Mouse (Mus musculus) heart, embryonic 16.5 days (tissue): ENCODE results near the gene Olfr99. TPM values are rescaled to one million over a fixed set of nuclear protein-coding genes. Genes with fewer than 3 reads are reported as not detected.
A peak's percentile ranks its signal among the peaks of the same experiment; 100 is the strongest.

Experiments used
- ATAC-seq: fragments of 200-750 bp; cut with Nextera tagmentation; replicated peaks from 2 replicates; pipeline ENCODE4 v1.8.0; 2017; ENCODE audit warnings: moderate number of reproducible peaks; ENCODE audit not compliant: insufficient read depth, low FRiP score; ENCODE audit errors: extremely low read depth
- H3K27ac ChIP-seq: fragments of 300-500 bp; sonication (generic); 2 replicates; pipeline ENCODE4 v1.5.1; 2014; ENCODE audit warnings: mild to moderate bottlenecking, low read length, control low read depth, moderate library complexity
- H3K27me3 ChIP-seq: fragments of 300-500 bp; sonication (generic); 2 replicates; pipeline ENCODE4 v1.6.1; 2014; ENCODE audit warnings: low read length, mixed read lengths; ENCODE audit not compliant: control insufficient read depth, insufficient read depth
- H3K36me3 ChIP-seq: fragments of 300-500 bp; sonication (generic); 2 replicates; pipeline ENCODE4 v1.6.1; 2014; ENCODE audit not compliant: control insufficient read depth, insufficient read depth
- H3K4me1 ChIP-seq: fragments of 300-500 bp; sonication (generic); 2 replicates; pipeline ENCODE4 v1.6.1; 2014; ENCODE audit warnings: low read length, mixed read lengths; ENCODE audit not compliant: control insufficient read depth, insufficient read depth
- H3K4me2 ChIP-seq: fragments of 300-500 bp; sonication (generic); 2 replicates; pipeline ENCODE4 v1.6.1; 2014; ENCODE audit warnings: low read depth, mild to moderate bottlenecking, control low read depth, low read length
- H3K4me3 ChIP-seq: fragments of 300-500 bp; sonication (generic); 2 replicates; pipeline ENCODE4 v1.5.1; 2014; ENCODE audit warnings: mild to moderate bottlenecking, control low read depth, low read length
- H3K9ac ChIP-seq: fragments of 300-500 bp; sonication (generic); 2 replicates; pipeline ENCODE4 v1.6.1; 2014; ENCODE audit warnings: low read length, control low read depth
- H3K9me3 ChIP-seq: fragments of 300-500 bp; sonication (generic); replicated peaks from 2 replicates; pipeline ENCODE4 v1.6.1; 2016; ENCODE audit warnings: low read length; ENCODE audit not compliant: control insufficient read depth
- WGBS: fragments of 180-500 bp; shearing (Covaris S2); extraction: QIAGEN DNeasy Blood & Tissue Kit; methylation state at CpG from one replicate; pipeline ENCODE4 v1.1.7; 2014; 5-methylcytosine and 5-hydroxymethylcytosine counted together
- polyA plus RNA-seq: library from polyadenylated mRNA; unstranded; fragments of >200 nt; fragmentation: Nextera tagmentation; extraction: Ambion mirVana; gene quantifications from 2 replicates; pipeline ENCODE4 v1.2.1, GENCODE M21; 2015

Olfr99 gene
- not detected in 2 replicates for polyA plus RNA-seq

DNA sequence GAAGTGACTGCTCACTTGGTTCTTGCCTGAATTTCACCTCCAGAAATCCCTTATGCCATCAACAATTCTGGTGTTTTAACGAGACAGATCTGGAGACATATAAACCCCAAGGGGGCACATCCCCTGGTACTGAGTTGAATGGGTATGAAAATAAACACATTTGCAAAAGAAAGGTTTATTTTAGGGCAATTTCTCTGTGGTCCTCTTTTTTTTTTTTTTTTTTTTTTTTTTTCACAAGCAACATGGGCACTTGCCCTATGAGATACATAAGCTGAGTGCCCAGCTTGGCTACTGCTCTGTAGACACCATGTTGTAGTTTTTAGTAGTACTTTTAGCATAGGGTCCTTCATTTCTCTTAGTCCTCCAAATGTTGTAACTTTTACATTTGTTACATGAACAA lies at the start of gene Olfr99:
Olfr99 (minus strand) TSS at position 101 of the 400 bp plus-strand sequence.
- Histone ChIP-seq H3K36me3 (no peaks in the 10 kb centered on the region), H3K4me1 (no peaks in the 10 kb centered on the region), H3K4me2 (no peak within 1 kb of the TSS), H3K9ac (no peak within 1 kb of the TSS), H3K27me3 (no peaks in the 10 kb centered on the region), H3K27ac (no peak within 1 kb of the TSS), H3K9me3 (no peaks in the 10 kb centered on the region), H3K4me3 (no peak within 1 kb of the TSS)
- 53% methylated on average over 1 of the region's 1 CpGs for WGBS
- no peak for ATAC-seq

DNA sequence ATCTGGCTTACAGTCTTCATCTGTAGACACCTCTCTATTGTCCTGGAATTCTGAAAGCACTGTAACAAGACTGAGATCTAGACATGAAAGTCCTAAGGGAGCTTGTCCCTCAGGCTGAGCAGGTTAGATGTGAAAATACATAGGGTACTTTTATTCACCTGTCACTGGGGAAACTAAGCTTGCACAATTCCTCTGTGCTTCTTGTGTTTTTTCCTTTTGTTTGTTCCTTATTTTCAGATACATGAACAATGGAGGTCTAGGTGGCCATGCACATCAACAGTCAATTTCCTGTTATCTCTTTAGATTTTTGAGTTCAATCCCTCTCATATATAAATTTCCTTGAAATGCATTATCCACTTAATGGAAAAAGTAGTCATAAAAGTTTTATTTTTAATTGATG lies 33.7 kb upstream of the Olfr99 start, which contains the start of gene Olfr102:
Olfr102 (minus strand) TSS at position 101 of the 400 bp plus-strand sequence.
- H3K4me3 ChIP-seq: no peak within 1 kb of the TSS
- no peak within 1 kb of the TSS for H3K4me2 ChIP-seq
- H3K36me3 ChIP-seq: no peaks in the 10 kb centered on the region
- H3K4me1 ChIP-seq: no peaks in the 10 kb centered on the region
- no peak within 1 kb of the TSS for H3K9ac ChIP-seq
- no peaks in the 10 kb centered on the region for H3K27me3 ChIP-seq
- no peak for ATAC-seq
- peaks cover 8% of the 10 kb centered on the region for H3K9me3 ChIP-seq
- no peak within 1 kb of the TSS for H3K27ac ChIP-seq

DNA sequence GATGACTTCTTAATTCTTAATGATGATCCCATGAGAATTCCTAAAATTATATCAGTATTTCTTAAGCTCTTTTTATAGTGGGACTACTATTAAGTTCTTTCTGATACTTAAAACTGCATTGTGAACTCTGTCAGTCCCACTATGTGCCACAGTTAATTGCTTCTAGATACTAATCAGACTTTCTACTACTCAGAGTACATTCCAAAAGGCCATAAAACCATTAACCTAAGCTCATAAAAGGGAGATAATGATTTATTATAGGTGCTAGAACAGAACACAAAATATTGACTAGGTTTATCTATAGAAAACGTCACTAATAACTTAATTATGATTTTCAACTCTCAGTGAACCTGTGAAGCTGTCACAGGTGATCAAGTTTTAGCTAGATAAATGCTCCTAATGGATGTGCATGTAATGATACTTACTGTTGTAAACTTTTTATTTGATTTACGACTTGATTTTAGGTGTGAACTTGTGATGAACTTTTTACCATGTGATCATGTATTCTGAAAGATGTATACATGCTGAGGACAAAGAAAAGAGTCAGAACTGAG lies 27.0 kb upstream of the Olfr99 start:
- ATAC-seq: no peak
- H3K36me3 ChIP-seq: no peaks in the 10 kb centered on the region
- H3K27me3 ChIP-seq: no peaks in the 10 kb centered on the region
- no peak overlapping the region for H3K4me2 ChIP-seq
- H3K4me3 ChIP-seq: no peak overlapping the region
- H3K4me1 ChIP-seq: no peaks in the 10 kb centered on the region
- no peak overlapping the region for H3K27ac ChIP-seq
- WGBS: 36% methylated on average over 2 of the region's 2 CpGs
- H3K9me3 ChIP-seq: no peaks in the 10 kb centered on the region
- H3K9ac ChIP-seq: no peak overlapping the region

DNA sequence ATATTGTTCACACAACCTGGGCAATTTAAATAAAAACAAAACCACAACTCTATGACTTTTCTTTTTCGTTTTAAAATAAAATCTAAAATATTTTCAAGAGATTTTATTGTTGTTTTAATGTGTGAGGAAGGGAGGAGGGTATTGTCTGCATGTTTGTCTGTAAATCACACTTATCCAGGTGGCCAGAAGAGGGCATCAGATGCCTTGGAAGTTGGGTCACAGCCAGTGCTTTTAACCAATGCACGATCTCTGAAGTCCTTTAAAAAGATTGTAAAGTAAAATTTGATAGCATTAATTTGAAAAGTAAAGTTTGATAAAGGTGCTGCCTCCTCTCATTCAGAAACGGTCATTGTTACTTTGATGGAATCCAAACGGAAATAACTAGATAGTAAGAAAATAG lies 25.2 kb upstream of the Olfr99 start:
- H3K27ac ChIP-seq: no peak overlapping the region
- H3K9ac ChIP-seq: no peak overlapping the region
- H3K27me3 ChIP-seq: no peaks in the 10 kb centered on the region
- H3K4me2 ChIP-seq: no peak overlapping the region
- WGBS: 34% methylated on average over 4 of the region's 4 CpGs
- H3K4me3 ChIP-seq: no peak overlapping the region
- no peaks in the 10 kb centered on the region for H3K9me3 ChIP-seq
- no peaks in the 10 kb centered on the region for H3K4me1 ChIP-seq
- ATAC-seq: no peak
- H3K36me3 ChIP-seq: no peaks in the 10 kb centered on the region

DNA sequence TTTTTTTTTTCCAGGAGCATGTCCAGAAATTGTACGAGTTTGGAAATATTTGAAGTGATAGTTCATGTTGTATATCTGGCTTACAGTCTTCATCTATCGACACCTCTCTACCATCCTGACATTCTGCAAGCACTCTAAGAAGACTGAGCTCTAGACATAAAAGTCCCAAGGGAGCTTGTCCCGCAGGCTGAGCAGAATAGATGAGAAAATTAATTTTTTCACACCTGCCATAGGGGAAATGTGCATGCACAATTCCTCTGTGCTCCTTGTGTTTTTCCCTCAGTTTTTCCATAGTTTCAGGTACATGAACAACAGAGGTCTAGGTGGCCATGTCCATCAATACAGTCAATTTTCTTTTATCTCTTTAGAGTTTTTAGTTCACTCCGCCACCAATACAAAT lies 21.0 kb upstream of the Olfr99 start, which contains the start of gene Olfr101:
Olfr101 (minus strand) TSS at position 101 of the 400 bp plus-strand sequence.
- no peaks in the 10 kb centered on the region for H3K9me3 ChIP-seq
- no peak within 1 kb of the TSS for H3K4me3 ChIP-seq
- H3K36me3 ChIP-seq: no peaks in the 10 kb centered on the region
- no peaks in the 10 kb centered on the region for H3K27me3 ChIP-seq
- ATAC-seq: no peak
- H3K9ac ChIP-seq: no peak within 1 kb of the TSS
- no peaks in the 10 kb centered on the region for H3K4me1 ChIP-seq
- WGBS: 66% methylated on average over 4 of the region's 4 CpGs
- no peak within 1 kb of the TSS for H3K27ac ChIP-seq
- no peak within 1 kb of the TSS for H3K4me2 ChIP-seq

DNA sequence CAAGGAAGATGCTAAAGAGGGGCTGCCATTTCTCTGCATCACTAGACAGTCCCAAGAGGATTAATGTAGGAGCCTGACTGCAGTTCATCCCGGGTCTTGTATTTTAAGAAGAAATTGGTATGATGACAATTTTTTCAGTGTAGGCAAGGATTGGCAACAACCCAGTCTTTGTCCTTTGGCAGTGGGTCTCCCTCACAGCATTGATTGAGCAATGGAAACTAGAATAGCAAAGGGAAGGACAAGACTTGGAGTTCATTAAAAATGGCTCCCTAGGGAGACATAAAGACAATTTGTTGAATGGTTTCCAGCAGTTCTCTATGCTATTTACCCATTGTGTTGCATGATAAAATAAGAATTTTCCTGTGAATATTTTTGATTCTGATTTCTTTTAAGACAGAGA lies 2.9 kb downstream of the Olfr99 start:
- Histone ChIP-seq H3K4me1 (no peaks in the 10 kb centered on the region), H3K4me3 (no peak overlapping the region), H3K36me3 (no peaks in the 10 kb centered on the region), H3K9ac (no peak overlapping the region), H3K9me3 (no peaks in the 10 kb centered on the region), H3K27ac (no peak overlapping the region), H3K27me3 (no peaks in the 10 kb centered on the region), H3K4me2 (no peak overlapping the region)
- 70% methylated on average over 1 of the region's 1 CpGs for WGBS
- ATAC-seq: no peak

DNA sequence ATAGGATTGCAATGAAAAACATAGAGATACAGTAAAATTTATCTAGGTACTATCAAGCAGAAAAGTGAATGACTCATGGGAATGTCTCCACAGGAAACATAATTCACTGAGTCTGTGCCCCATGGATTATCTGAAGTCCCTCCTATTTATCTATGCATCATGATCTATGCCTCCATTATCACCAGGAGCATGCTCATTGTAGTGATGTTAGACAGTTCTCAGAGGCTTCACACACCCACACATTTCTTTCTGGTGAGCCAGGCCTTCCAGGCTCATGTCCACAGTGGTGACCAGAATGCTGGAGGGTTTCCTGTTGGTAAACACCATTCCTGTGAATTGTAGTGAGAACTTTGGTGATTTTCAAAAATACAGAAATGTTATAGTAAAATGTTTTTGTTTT lies 6.7 kb downstream of the Olfr99 start:
- no peak for ATAC-seq
- no peaks in the 10 kb centered on the region for H3K9me3 ChIP-seq
- H3K27me3 ChIP-seq: no peaks in the 10 kb centered on the region
- H3K27ac ChIP-seq: no peak overlapping the region
- H3K4me3 ChIP-seq: no peak overlapping the region
- no peaks in the 10 kb centered on the region for H3K4me1 ChIP-seq
- no peaks in the 10 kb centered on the region for H3K36me3 ChIP-seq
- H3K9ac ChIP-seq: no peak overlapping the region
- no peak overlapping the region for H3K4me2 ChIP-seq

DNA sequence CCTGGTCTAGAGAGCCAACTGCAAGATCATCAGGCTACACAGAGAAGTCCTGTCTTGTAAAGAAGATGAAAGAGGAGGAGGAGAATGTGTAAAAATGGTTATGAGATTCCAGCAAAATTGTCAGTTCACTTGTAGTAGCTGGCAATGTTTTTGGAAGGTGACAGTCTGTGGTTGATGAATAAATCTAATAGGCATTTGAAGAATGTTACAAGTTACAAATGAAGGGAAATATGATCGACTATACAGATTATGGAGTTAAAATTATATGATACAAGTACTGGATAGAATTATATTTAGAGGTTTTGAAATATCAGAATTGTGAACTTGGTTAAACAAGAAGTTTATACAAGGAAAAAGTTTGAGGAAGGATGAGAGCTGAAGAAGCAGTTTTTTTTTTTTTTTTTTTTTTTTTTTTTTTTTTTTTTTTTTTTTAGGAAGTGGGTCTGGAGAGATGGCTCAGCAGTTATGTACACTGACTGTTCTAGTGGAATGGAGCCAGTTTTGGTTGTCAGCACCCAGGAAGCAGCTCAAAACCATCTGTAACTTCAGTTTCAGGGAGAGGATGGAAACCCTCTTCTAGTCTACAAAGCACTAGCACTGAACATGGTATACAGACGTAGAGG lies 7.5 kb downstream of the Olfr99 start:
- Histone ChIP-seq H3K27me3 (no peaks in the 10 kb centered on the region), H3K4me3 (no peak overlapping the region), H3K36me3 (no peaks in the 10 kb centered on the region), H3K4me1 (no peaks in the 10 kb centered on the region), H3K27ac (no peak overlapping the region), H3K9ac (no peak overlapping the region), H3K9me3 (no peaks in the 10 kb centered on the region), H3K4me2 (no peak overlapping the region)
- no peak for ATAC-seq
- 60% methylated on average over 2 of the region's 2 CpGs for WGBS

DNA sequence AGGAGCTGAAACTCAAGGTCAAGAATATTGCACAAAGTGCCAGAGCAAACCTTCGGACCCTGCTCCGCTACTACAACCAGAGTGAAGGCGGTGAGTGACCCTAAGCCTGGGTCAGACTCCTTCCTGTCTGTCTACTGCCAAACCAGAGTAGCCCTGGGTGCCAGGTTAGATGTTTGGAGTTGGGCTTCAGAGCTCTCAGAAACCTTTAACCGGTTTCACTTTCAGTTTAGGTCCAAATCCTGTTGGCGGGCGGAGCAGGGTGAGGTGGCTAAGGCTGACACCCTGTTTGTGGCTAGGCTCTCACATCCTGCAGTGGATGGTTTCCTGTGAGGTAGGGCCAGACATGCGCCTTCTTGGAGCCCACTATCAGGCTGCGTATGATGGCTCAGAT lies 12.6 kb downstream of the Olfr99 start:
- no peaks in the 10 kb centered on the region for H3K27me3 ChIP-seq
- peak overlapping the region; percentile 97 for H3K4me2 ChIP-seq
- no peak overlapping the region for H3K27ac ChIP-seq
- H3K9ac ChIP-seq: peak overlapping the region; percentile 70
- peak overlapping the region; percentile 76 for H3K4me3 ChIP-seq
- ATAC-seq: peak; percentile 75
- no peaks in the 10 kb centered on the region for H3K36me3 ChIP-seq
- no peaks in the 10 kb centered on the region for H3K4me1 ChIP-seq
- WGBS: 49% methylated on average over 8 of the region's 8 CpGs
- no peaks in the 10 kb centered on the region for H3K9me3 ChIP-seq
